Comparison of ENCODE assay signal across 31 mouse cellular contexts in genomic region chr11:95274613-95275012, GRCm38 (mm10). TPM values are rescaled to one million over a fixed set of nuclear protein-coding genes. Genes with fewer than 3 reads are reported as not detected.
A peak's percentile ranks its signal among the peaks of the same experiment; 100 is the strongest.
DNase-seq lines count a peak whose midpoint lies in the region; ATAC-seq and TF ChIP-seq lines count a peak whose summit lies in the region.
"Had no signal": no experiment of that assay in that cellular context is flagged by ENCODE, and none has a peak within 500 bp of the region (broad histone marks: within the 10 kb centered on the region; RNA-seq: fewer than 3 reads in every experiment).

No protein-coding gene starts in this region.

- DNase-seq in lung, adult 18-20 months: peak; percentile 38 to 46
- DNase-seq in lung, postnatal 4 days: no peak
- DNase-seq in G1E (ENCODE audit: low spot score): no peak
- peak; percentile 34 for DNase-seq in yolk sac, embryonic 10.5 days (ENCODE audit: low spot score)
- DNase-seq in gastrocnemius, postnatal 25 days: no peak
- no peak for DNase-seq in natural killer cell, adult 2 months (ENCODE audit: low spot score in 2 of 2)
- DNase-seq: cerebellum, adult 2 months; cerebellum, postnatal 25 days; heart, postnatal 14 days; kidney, adult 9 months; kidney, postnatal 14 days; layer of hippocampus, postnatal 36 days; right cerebral cortex, postnatal 25 days; spleen, adult 18-20 months had no signal

- peaks cover 21% of the 10 kb centered on the region for H3K4me1 ChIP-seq in G1E (ENCODE audit: insufficient read depth, low read depth, low read length)
- H3K4me1 ChIP-seq: forebrain, embryonic 15.5 days; limb, embryonic 13.5 days; lung, embryonic 15.5 days; midbrain, embryonic 13.5 days had no signal

- no peaks in the 10 kb centered on the region for H3K9me3 ChIP-seq in G1E (replicated peaks)
- H3K9me3 ChIP-seq: forebrain, embryonic 15.5 days; heart, embryonic 13.5 days; limb, embryonic 13.5 days; lung, embryonic 15.5 days; midbrain, embryonic 13.5 days had no signal

- no peaks in the 10 kb centered on the region for H3K27me3 ChIP-seq in G1E (ENCODE audit: insufficient read depth, low read length)
- H3K27me3 ChIP-seq: forebrain, embryonic 15.5 days; heart, embryonic 13.5 days; limb, embryonic 13.5 days; lung, embryonic 15.5 days; midbrain, embryonic 13.5 days; Patski had no signal

- ATAC-seq in G1E (ENCODE audit: extremely low read depth, insufficient number of reproducible peaks, low FRiP score, poor library complexity, severe bottlenecking): peak; percentile 34; the same call in 1 of the 2 replicates
- ATAC-seq in common myeloid progenitor, adult 5-6 weeks (replicated peaks; ENCODE audit: low read depth, poor library complexity, severe bottlenecking): 0 out of 2 replicates have a peak, but pooled peaks have one; percentile 29
- ATAC-seq: forebrain, embryonic 15.5 days; hindbrain, postnatal 0 days; intestine, embryonic 16.5 days; midbrain, embryonic 13.5 days; Patski had no signal

- H3K36me3 ChIP-seq in G1E (replicated peaks): peaks cover 100% of the 10 kb centered on the region

- no peak for TF ChIP-seq CTCF in G1E (IDR thresholded peaks at IDR 0.05; ENCODE audit: low read depth, low read length)

- H3K4me3 ChIP-seq in G1E (ENCODE audit: low read depth, low read length): no peak overlapping the region
- H3K4me3 ChIP-seq: forebrain, embryonic 15.5 days; heart, embryonic 13.5 days; limb, embryonic 13.5 days; lung, embryonic 15.5 days; midbrain, embryonic 13.5 days had no signal

RNA-seq across cellular contexts. Expression of gene Tac4, which starts 13.3 kb away (rescaled TPM):
- not detected in 2 replicates for total RNA-seq in G1E (2014; fragmentation: Nextera tagmentation)
- 0.11 and 0.29 TPM in 2 replicates for total RNA-seq in G1E (2017)
- not detected in 2 replicates for polyA plus RNA-seq in G1E (2012)
- not detected in 2 replicates for total RNA-seq in common myeloid progenitor, adult 5-6 weeks (2017)
- under 1 TPM; 0.23 to 0.35 TPM for total RNA-seq in gastrocnemius, postnatal 25 days (2021)
- total RNA-seq: adrenal gland, adult 18-20 months; gastrocnemius, postnatal 4 days; heart, postnatal 14 days; hindbrain, postnatal 0 days; layer of hippocampus, adult 8-10 months; layer of hippocampus, postnatal 36 days; left cerebral cortex, postnatal 14 days; megakaryocyte progenitor cell, adult 5-6 weeks; monocyte, adult 5-6 weeks had no signal
- polyA plus RNA-seq: embryonic facial prominence, embryonic 14.5 days; forebrain, embryonic 15.5 days; heart, embryonic 13.5 days; hindbrain, postnatal 0 days; intestine, embryonic 16.5 days; lung, embryonic 15.5 days; midbrain, embryonic 13.5 days; Patski; testis, adult 2 months had no signal

RNA-seq across cellular contexts. Expression of gene Kat7, which starts 35.4 kb away (rescaled TPM):
- total RNA-seq in G1E (2014; fragmentation: Nextera tagmentation): 144 and 154 TPM in 2 replicates
- 63.5 and 66.5 TPM in 2 replicates for total RNA-seq in G1E (2017)
- polyA plus RNA-seq in G1E (2012): 33.6 and 36.2 TPM in 2 replicates
- total RNA-seq in common myeloid progenitor, adult 5-6 weeks (2017): 80.1 and 82.4 TPM in 2 replicates
- 10 to 100 TPM; 16.9 to 19.6 TPM for total RNA-seq in gastrocnemius, postnatal 25 days (2021)

Comparison
In these comparisons a context has a peak if more than half of its experiments do, and no peak if none do; other contexts are left out.
1. DNase-seq: peak in lung, adult 18-20 months (2 of 2) and yolk sac, embryonic 10.5 days (single experiment); none in lung, postnatal 4 days (0 of 2), G1E (single experiment), gastrocnemius, postnatal 25 days (single experiment) and natural killer cell, adult 2 months (0 of 2).